ENCODE assay signal across 27 mouse cellular contexts in the genomic region with DNA sequence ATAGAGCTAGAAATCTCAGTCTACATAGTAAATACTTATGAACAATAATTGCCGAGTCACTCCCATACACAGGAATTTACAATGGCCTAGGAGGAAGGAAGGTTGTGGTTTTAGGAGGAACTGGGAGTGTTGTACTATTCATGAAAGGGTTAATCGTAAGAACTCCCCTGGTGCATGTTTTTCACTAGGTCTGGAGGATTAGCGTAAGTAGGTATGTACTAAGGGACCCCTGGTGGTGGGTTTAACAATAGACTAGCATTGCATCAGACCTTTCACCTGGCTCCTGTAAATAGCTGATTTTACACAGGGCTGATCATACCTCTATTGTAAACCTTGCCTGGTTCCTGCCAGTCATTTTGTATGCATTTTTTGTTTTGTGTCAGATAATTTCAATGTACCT. TPM values are rescaled to one million over a fixed set of nuclear protein-coding genes. Genes with fewer than 3 reads are reported as not detected.
DNase-seq lines count a peak whose midpoint lies in the region; ATAC-seq and TF ChIP-seq lines count a peak whose summit lies in the region.
"Had no signal": no experiment of that assay in that cellular context is flagged by ENCODE, and none has a peak within 500 bp of the region (broad histone marks: within the 10 kb centered on the region; RNA-seq: fewer than 3 reads in every experiment).

No protein-coding gene starts in this region.

- no peak for TF ChIP-seq RAD21 in MEL (IDR thresholded peaks at IDR 0.05; ENCODE audit: low read depth, low read length)

- H3K4me1 ChIP-seq in MEL (ENCODE audit: control insufficient read depth in 1 of 2, insufficient read depth in 2 of 2, low read length in 2 of 2) = no peaks in the 10 kb centered on the region
- H3K4me1 ChIP-seq: embryonic facial prominence, embryonic 13.5 days; forebrain, embryonic 10.5 days; limb, embryonic 13.5 days; neural tube, embryonic 12.5 days had no signal

- no peak for DNase-seq in layer of hippocampus, adult 2 months (ENCODE audit: low spot score in 2 of 2)
- no peak for DNase-seq in layer of hippocampus, adult 9-11 months
- DNase-seq in A20 (ENCODE audit: low read depth, low spot score) (peak; percentile 18), MEL (ENCODE audit: low read depth, low spot score) (peak; percentile 13)
- no peak for DNase-seq in urinary bladder, adult 2 months (ENCODE audit: low spot score)
- DNase-seq: adrenal gland, postnatal 14 days; cerebellum, adult 11-12 months; cerebellum, adult 9-11 months; gastrocnemius, adult 2 months; gastrocnemius, postnatal 36 days; liver, postnatal 0 days; right cerebral cortex, adult 18-20 months; spleen, adult 18-20 months; thymus, adult 2 months; thymus, postnatal 36 days had no signal

- no peaks in the 10 kb centered on the region for H3K79me2 ChIP-seq in MEL (ENCODE audit: control insufficient read depth, insufficient read depth, low read length, poor library complexity)

- ATAC-seq in megakaryocyte progenitor cell, adult 5-6 weeks (replicated peaks; ENCODE audit: poor library complexity) = 0 out of 2 replicates have a peak, but pooled peaks have one; percentile 26
- ATAC-seq in megakaryocyte, adult 5-6 weeks (ENCODE audit: poor library complexity, severe bottlenecking) = no peak
- ATAC-seq: forebrain, embryonic 16.5 days; intestine, embryonic 16.5 days; liver, postnatal 0 days; lung, postnatal 0 days had no signal

- no peaks in the 10 kb centered on the region for H3K9me3 ChIP-seq in MEL (replicated peaks; ENCODE audit: insufficient read depth, low read length)
- H3K9me3 ChIP-seq: embryonic facial prominence, embryonic 13.5 days; forebrain, embryonic 10.5 days; limb, embryonic 13.5 days; neural tube, embryonic 12.5 days had no signal

- TF ChIP-seq CTCF in layer of hippocampus, adult 2 months (conservative IDR thresholded peaks at IDR 0.05) = peak; percentile 32
- no peak for TF ChIP-seq CTCF in MEL (IDR thresholded peaks at IDR 0.05 in 2 of 3, conservative IDR thresholded peaks at IDR 0.05 in 1 of 3; ENCODE audit: control insufficient read depth in 1 of 3, insufficient read depth in 1 of 3, low read depth in 2 of 3, low read length in 3 of 3, poor library complexity in 1 of 3, severe bottlenecking in 1 of 3)

- H3K9ac ChIP-seq in MEL (ENCODE audit: control insufficient read depth, low read depth, low read length, poor library complexity, severe bottlenecking) = no peak overlapping the region
- H3K9ac ChIP-seq: embryonic facial prominence, embryonic 13.5 days; limb, embryonic 13.5 days; liver, postnatal 0 days; neural tube, embryonic 12.5 days had no signal

- H3K4me3 ChIP-seq in layer of hippocampus, adult 2 months = no peak overlapping the region
- no peak overlapping the region for H3K4me3 ChIP-seq in MEL (ENCODE audit: control insufficient read depth in 1 of 2, insufficient read depth in 1 of 2, low read depth in 2 of 2, low read length in 2 of 2)
- H3K4me3 ChIP-seq: embryonic facial prominence, embryonic 13.5 days; forebrain, embryonic 10.5 days; gastrocnemius, adult 2 months; limb, embryonic 13.5 days; myocyte; neural tube, embryonic 12.5 days had no signal

- no peaks in the 10 kb centered on the region for H3K27me3 ChIP-seq in MEL (ENCODE audit: control insufficient read depth in 1 of 2, insufficient read depth in 2 of 2, low read length in 2 of 2)
- H3K27me3 ChIP-seq: embryonic facial prominence, embryonic 13.5 days; limb, embryonic 13.5 days; neural tube, embryonic 12.5 days had no signal

- no peak for TF ChIP-seq EP300 in MEL (IDR thresholded peaks at IDR 0.05; ENCODE audit: low read depth in 1 of 2, low read length in 2 of 2)

- peaks cover 0 to 68% of the 10 kb centered on the region in 2 experiments; a peak in 2 of 4 replicates for H3K36me3 ChIP-seq in MEL (ENCODE audit: control insufficient read depth in 1 of 2, insufficient read depth in 2 of 2, low read length in 2 of 2)

- no peak for TF ChIP-seq POLR2A in MEL (IDR thresholded peaks at IDR 0.05; ENCODE audit: control insufficient read depth in 1 of 2, insufficient read depth in 1 of 2, low read depth in 1 of 2, low read length in 2 of 2, poor library complexity in 1 of 2)

- H3K27ac ChIP-seq in layer of hippocampus, adult 2 months = no peak overlapping the region
- no peak overlapping the region for H3K27ac ChIP-seq in MEL (ENCODE audit: control insufficient read depth, low read depth, low read length)
- H3K27ac ChIP-seq: embryonic facial prominence, embryonic 13.5 days; forebrain, embryonic 10.5 days; gastrocnemius, adult 2 months; kidney, postnatal 0 days; limb, embryonic 13.5 days; macrophage; neural tube, embryonic 12.5 days had no signal

TF ChIP-seq in MEL, 35 proteins besides CTCF, POLR2A, EP300 and RAD21:
- TF ChIP-seq MAFK (IDR thresholded peaks at IDR 0.05; ENCODE audit: borderline replicate concordance, low read depth, low read length) = no peak
- TF ChIP-seq MAX (IDR thresholded peaks at IDR 0.05; ENCODE audit: low read length) = no peak
- TF ChIP-seq MYC (IDR thresholded peaks at IDR 0.05; ENCODE audit: low read depth, low read length) = no peak

RNA-seq across cellular contexts. Expression of gene Odr4, which starts 33.3 kb away (rescaled TPM):
- total RNA-seq in layer of hippocampus, adult 2 months (2021) = 10 to 100 TPM; 62.6 to 64.8 TPM
- 28.6 and 30.1 TPM in 2 replicates for total RNA-seq in MEL (2012; rRNA removed)
- polyA plus RNA-seq in MEL (2012; ENCODE audit: insufficient read depth in 1 of 2, insufficient read length in 2 of 2, low read depth in 1 of 2, low replicate concordance in 2 of 2, missing spikeins in 1 of 2) = 10 to 100 TPM in 1 of 2 experiments, not detected in 1; 23.1 TPM
- total RNA-seq in megakaryocyte progenitor cell, adult 5-6 weeks (2015) = 36.1 and 45.5 TPM in 2 replicates
- total RNA-seq in megakaryocyte progenitor cell, adult 5-6 weeks (2017) = 93.9 and 107 TPM in 2 replicates
- 44.3 and 46.5 TPM in 2 replicates for polyA plus RNA-seq in urinary bladder, adult 2 months (2012; rRNA removed)
- total RNA-seq in megakaryocyte, adult 5-6 weeks (2015) = 26.4 and 38.2 TPM in 2 replicates
- 68.0 and 68.1 TPM in 2 replicates for total RNA-seq in megakaryocyte, adult 5-6 weeks (2017)

RNA-seq across cellular contexts. Expression of gene Tpr, which starts 33.6 kb away (rescaled TPM):
- total RNA-seq in layer of hippocampus, adult 2 months (2021) = 100 to 1,000 TPM; 110 TPM
- total RNA-seq in MEL (2012; rRNA removed) = 213 and 241 TPM in 2 replicates
- polyA plus RNA-seq in MEL (2012; ENCODE audit: insufficient read depth in 1 of 2, insufficient read length in 2 of 2, low read depth in 1 of 2, low replicate concordance in 2 of 2, missing spikeins in 1 of 2) = 100 to 1,000 TPM; 229 to 382 TPM
- total RNA-seq in megakaryocyte progenitor cell, adult 5-6 weeks (2015) = 401 and 492 TPM in 2 replicates
- total RNA-seq in megakaryocyte progenitor cell, adult 5-6 weeks (2017) = 401 and 471 TPM in 2 replicates
- 71.5 and 90.4 TPM in 2 replicates for polyA plus RNA-seq in urinary bladder, adult 2 months (2012; rRNA removed)
- 312 and 339 TPM in 2 replicates for total RNA-seq in megakaryocyte, adult 5-6 weeks (2015)
- total RNA-seq in megakaryocyte, adult 5-6 weeks (2017) = 398 and 424 TPM in 2 replicates

RNA-seq across cellular contexts. Expression of gene Prg4, which starts 39.7 kb away (rescaled TPM):
- total RNA-seq in layer of hippocampus, adult 2 months (2021) = 1 to 10 TPM in 1 of 2 experiments, under 1 TPM in 1; 0.97 to 1.3 TPM
- 0.19 and 0.23 TPM in 2 replicates for total RNA-seq in MEL (2012; rRNA removed)
- under 1 TPM in 1 of 2 experiments, not detected in 1; 0.42 TPM for polyA plus RNA-seq in MEL (2012; ENCODE audit: insufficient read depth in 1 of 2, insufficient read length in 2 of 2, low read depth in 1 of 2, low replicate concordance in 2 of 2, missing spikeins in 1 of 2)
- not detected in 2 replicates for total RNA-seq in megakaryocyte progenitor cell, adult 5-6 weeks (2015)
- not detected in 2 replicates for total RNA-seq in megakaryocyte progenitor cell, adult 5-6 weeks (2017)
- polyA plus RNA-seq in urinary bladder, adult 2 months (2012; rRNA removed) = 0.66 and 1.3 TPM in 2 replicates
- total RNA-seq in megakaryocyte, adult 5-6 weeks (2015) = 0.78 and 0.98 TPM in 2 replicates
- total RNA-seq in megakaryocyte, adult 5-6 weeks (2017) = not detected in 2 replicates
- polyA plus RNA-seq: macrophage had no signal

Comparison
In these comparisons a context has a peak if more than half of its experiments do, and no peak if none do; other contexts are left out.
1. DNase-seq: peak in A20 (single experiment) and MEL (single experiment); none in layer of hippocampus, adult 2 months (0 of 2), layer of hippocampus, adult 9-11 months (single experiment) and urinary bladder, adult 2 months (single experiment).